Mouse (Mus musculus) testis, postnatal 10 days (tissue): ENCODE results near the gene Reep3.

ENCODE experiments used
- DNase-seq: peaks from one replicate; pipeline ENCODE4 v3.0.0; 2021; ENCODE audit warnings: low spot score

Reep3 gene

GRCm38 (mm10) chr10:67081206-67082007 lies 15.3 kb downstream of the Reep3 start:
- no peak for DNase-seq

GRCm38 (mm10) chr10:67079030-67079429 lies 17.7 kb downstream of the Reep3 start:
- no peak for DNase-seq

GRCm38 (mm10) chr10:67075931-67076878 lies 20.5 kb downstream of the Reep3 start:
- DNase-seq, result no peak

GRCm38 (mm10) chr10:67073577-67073976 lies 23.2 kb downstream of the Reep3 start:
- DNase-seq, result no peak

- no peak for DNase-seq
Observed at GRCm38 (mm10) chr10:67072600-67072999, 24.1 kb downstream of the Reep3 start.

GRCm38 (mm10) chr10:67071884-67072283 lies 24.9 kb downstream of the Reep3 start:
- DNase-seq, result no peak

- no peak for DNase-seq
Observed at GRCm38 (mm10) chr10:67071389-67071788, 25.4 kb downstream of the Reep3 start.

- DNase-seq, result no peak
Observed at GRCm38 (mm10) chr10:67069013-67069412, 27.7 kb downstream of the Reep3 start.

GRCm38 (mm10) chr10:67066421-67066820 lies 30.3 kb downstream of the Reep3 start:
- no peak for DNase-seq

GRCm38 (mm10) chr10:67065927-67066326 lies 30.8 kb downstream of the Reep3 start:
- DNase-seq, result no peak

GRCm38 (mm10) chr10:67065277-67065887 lies 31.4 kb downstream of the Reep3 start:
- no peak for DNase-seq

- DNase-seq, result no peak
Observed at GRCm38 (mm10) chr10:67061823-67062222, 34.9 kb downstream of the Reep3 start.

GRCm38 (mm10) chr10:67061367-67061801 lies 35.4 kb downstream of the Reep3 start:
- peak; percentile 68 for DNase-seq

- no peak for DNase-seq
Observed at GRCm38 (mm10) chr10:67058702-67059101, 38.0 kb downstream of the Reep3 start.

GRCm38 (mm10) chr10:67058297-67058696 lies 38.4 kb downstream of the Reep3 start:
- no peak for DNase-seq

GRCm38 (mm10) chr10:67057696-67058095 lies 39.0 kb downstream of the Reep3 start:
- no peak for DNase-seq

- DNase-seq, result no peak
Observed at GRCm38 (mm10) chr10:67057208-67057607, 39.5 kb downstream of the Reep3 start.

GRCm38 (mm10) chr10:67055867-67056856 lies 40.6 kb downstream of the Reep3 start:
- DNase-seq, result no peak

- no peak for DNase-seq
Observed at GRCm38 (mm10) chr10:67053475-67053874, 43.3 kb downstream of the Reep3 start.

- DNase-seq, result no peak
Observed at GRCm38 (mm10) chr10:67052429-67052828, 44.3 kb downstream of the Reep3 start.

- DNase-seq, result no peak
Observed at GRCm38 (mm10) chr10:67051466-67051865, 45.3 kb downstream of the Reep3 start.
